Mouse (Mus musculus) CD4-positive helper T cell, adult 2 months (primary cell): ENCODE measurements at regions not wholly inside any gene's neighbourhood (a gene's known extent, or its start where the extent isn't known, plus 50 kb on each side); places are given as distances from the start of the nearest gene placed in this dataset.
A peak's percentile ranks its signal among the peaks of the same experiment; 100 is the strongest.
"Not testable (repeated sequence)": the region's sequence is repeated elsewhere in the genome, so short reads cannot be mapped to it uniquely, and the experiment has no call there.

Experiments used
- DNase-seq: peaks from one replicate; pipeline ENCODE4 v3.0.0-alpha.2; 2012; ENCODE audit warnings: low read depth, missing footprints, low spot score

DNA sequence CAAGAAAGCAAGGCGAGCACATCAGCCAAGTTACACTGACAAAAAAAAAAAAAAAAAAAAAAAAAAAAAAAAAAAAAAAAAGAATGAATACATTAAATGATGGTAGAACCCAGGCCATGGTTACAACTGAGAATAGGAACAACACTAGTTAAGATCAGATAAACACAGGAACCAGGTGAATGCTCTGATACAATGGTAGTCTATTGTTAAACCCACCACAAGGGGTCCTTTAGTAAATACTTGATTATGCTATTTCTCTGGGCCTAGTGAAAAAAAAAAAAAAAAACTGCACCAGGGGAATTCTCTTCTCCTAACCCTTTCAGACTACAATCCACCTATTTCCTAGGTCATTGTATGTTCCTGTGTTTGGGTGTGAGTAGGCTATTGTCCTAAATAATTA lies 2289.7 kb downstream of the Cntnap5b start:
- DNase-seq, result no peak

DNA sequence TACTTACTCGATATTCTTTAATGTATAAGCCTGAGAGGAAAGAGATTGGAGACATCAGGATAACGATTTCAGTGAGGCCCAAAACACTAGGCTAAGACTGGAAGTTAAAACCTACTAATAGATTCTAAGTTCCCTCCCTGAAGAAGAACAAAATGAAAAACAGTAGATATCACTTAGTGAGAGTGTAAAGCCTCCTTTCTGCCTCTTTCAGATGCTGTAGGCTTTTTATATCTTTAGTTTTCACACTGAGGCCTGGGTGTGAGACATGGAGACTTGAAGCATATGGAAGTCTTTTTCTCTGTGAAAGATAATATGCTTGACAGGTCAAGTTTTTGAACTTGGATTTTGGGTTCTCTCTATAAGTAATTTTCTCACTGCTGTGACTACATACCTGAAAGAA lies 2333.1 kb downstream of the Cntnap5b start:
- DNase-seq, result no peak

DNA sequence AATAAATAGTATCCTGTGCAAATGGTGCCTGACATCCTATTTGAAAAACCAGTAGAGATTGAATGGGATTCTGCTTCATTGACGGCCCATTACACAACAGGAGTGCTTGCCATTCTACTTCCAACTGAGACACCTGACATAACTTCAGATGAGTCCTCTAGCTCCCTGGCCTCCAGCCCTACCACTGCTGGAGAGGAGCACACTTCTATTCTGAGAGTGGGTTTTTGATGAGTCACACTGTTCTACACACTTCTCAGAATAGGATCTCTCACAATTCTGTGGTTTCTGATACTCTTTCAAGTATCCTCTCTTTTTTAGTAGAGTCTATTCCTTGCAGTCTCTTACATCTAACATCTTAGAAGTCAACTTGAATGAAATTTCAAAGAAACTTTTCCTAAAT lies 2366.5 kb downstream of the Cntnap5b start:
- no peak for DNase-seq

DNA sequence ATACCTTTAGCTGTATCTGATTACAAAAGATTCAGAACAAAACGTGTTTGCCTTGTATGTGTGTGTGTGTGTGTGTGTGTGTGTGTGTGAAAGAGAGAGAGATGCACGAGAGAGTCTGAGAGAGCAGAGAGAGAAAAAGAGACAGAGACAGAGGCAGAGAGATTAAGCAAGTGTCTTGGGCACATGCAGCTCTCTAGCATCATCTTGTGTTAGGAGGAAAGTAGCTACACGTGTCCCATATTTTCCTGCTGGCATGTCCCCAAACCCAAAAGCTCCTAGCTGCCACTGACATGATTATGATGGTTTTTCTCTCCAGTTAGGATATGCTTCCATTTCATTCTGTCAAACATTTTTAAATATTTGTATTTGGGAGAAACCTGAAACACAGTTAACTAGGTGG lies 2373.8 kb downstream of the Cntnap5b start:
- no peak for DNase-seq

DNA sequence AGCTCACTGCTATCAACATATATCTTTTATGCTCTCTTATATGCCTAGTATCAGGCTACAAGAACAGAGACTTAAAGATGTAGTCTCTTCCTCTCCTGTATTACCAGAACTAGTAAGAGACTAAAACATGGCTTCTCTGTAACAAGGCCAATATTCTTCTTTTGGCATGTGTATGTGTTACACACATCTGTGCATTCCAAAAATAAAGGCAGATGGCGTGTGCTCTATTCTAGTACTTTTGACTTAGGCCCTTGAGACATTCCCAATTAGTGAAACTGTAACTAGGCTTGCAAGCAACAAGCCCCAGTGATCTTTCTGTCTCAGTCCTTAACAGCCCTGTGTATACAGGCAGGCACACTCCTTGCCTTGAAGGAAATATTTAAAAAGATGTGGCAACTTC lies 2394.1 kb downstream of the Cntnap5b start:
- DNase-seq, result no peak

DNA sequence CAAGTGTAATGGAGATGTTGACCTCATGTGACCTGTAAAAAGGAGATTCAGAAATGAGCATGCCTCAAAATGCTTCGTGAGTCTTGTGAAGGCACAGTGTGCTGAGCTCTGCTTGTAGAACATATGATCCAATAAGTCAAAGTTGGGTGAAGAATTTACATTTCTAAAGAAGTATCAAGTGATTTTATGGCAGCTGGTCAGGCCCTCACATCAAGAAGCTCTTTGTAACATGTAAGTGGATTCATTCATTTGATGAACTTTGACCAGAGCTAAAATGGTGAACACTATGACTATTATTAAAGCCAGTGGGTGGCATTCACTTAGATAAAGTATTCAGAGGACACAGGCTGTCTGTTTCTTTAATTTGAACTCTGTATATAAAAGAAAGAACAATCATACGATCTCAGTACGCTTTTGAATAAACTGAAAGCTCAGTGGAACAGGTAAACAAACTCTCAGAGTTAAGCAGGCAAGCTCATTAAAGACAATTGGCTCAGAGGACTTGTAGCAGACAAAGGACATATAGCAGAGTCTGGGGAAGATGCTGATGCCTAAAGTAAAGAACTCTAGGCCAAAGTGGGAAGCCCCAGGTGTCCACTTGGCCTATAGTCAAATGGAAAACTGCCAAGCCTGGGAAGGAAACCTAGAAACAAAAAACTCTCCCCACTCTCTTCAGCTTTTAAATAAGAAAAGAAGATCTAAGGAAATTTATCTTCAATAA lies 2398.2 kb downstream of the Cntnap5b start:
- no peak for DNase-seq

DNA sequence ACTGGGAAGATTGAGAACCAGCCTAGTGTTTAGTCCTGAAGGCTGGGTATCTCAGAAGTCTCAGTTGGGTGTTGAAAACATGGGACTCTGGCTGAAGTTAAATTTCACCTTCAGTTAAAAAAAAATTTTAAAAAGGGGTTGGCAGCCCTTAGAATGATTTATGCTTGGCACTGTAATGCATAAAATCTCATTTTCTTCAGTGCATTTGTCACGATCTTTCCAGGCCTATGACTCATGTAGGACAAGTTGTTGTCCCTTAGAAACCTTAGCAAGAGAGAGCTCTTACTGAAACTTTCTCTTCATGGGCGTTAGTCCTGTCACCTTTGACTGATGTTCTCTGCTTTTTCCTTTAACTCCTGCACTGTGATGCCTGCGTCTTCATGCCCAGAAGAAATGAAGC lies 2413.4 kb downstream of the Cntnap5b start:
- no peak for DNase-seq

DNA sequence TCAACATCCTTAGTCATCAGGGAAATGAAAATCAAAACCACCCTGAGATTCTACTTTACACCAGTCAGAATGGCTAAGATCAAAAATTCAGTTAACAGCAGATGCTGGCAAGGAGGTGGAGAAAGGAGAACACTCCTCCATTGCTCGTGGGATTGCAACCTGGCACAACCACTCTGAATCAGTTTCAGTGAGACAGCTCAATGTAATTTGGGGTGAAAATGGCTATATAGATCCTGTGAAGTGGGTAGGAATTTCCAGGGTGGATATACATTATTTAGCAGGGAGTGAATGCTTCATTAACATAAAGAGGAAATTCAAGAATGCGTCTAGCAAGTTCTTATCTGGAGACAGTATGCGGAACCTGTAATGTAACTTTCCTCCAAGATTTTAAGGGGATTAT lies 2462.9 kb downstream of the Cntnap5b start:
- no peak for DNase-seq

DNA sequence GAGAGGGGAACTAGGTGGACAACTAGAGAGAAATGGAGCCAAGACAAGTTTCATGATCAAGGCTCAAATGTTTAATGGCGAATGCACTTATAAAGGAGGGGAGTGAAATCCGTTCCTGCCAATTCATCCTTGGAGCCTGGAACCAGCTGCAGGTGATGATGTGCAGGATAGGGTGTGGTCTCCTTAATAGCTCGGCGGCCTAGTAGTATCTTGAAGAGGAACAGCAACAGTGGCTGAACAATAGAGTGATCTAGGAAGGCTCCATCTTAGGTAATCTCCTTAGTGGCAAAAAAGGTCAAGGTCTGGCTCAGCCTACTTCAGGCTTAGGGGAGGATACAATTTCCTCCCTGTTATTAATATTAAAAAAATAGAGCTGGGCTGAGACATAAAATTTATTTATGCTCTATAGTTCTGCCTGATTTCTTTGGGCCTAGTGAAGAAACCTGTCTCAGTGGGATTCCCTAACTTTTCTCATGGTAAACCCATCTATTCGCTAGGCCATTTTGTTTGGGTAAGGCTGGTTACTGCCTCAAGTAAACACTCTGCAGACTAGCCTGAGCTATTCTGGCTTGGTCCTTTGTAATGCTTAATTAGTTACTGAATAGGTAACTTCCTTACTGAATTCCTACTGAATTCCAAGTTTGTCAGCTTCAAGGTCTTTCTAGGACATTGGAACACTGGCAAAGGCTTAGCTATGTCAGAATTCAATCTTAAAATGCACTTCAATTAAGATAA lies 2490.7 kb downstream of the Cntnap5b start:
- peak; percentile 4 for DNase-seq

DNA sequence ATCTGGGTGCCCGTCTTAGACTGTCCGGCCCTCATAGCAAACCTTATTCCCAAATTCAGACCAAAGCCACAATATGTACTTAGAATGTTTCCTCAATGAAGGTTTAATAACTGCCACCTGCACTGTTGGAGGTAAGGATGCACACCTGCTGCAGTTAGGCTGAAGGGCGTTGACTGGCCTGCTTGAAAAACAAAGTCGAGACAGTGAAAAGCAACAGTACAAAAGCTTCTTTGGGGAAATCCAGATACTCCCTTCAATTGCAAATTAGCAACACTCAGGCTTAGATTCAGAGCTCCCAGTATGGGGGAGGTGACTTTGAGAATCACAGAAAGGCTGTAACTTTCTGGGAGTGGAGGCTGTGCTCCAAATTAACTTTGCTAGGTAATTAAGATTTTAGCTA lies 2491.9 kb downstream of the Cntnap5b start:
- DNase-seq, result not testable (repeated sequence)

DNA sequence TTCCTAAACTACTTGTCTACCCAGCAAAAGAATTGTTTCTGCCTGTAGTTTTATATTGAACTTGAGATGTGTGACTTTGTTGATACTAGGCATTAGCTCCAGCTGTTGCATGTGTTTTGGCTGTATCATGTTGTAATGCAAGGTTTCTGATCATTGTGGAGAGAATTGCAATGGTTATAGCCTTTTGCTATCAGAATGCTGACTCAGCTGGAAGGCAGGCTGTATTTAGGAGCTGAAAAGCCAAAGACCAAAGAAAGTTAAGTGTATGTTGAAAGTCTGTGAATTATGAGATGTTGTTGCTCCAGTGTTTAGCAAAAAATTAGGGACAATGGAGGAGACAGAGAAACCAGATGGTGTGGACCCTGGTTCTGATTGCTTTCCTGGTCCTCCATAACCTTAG lies 2493.9 kb upstream of the Cdh20 start:
- DNase-seq, result no peak

DNA sequence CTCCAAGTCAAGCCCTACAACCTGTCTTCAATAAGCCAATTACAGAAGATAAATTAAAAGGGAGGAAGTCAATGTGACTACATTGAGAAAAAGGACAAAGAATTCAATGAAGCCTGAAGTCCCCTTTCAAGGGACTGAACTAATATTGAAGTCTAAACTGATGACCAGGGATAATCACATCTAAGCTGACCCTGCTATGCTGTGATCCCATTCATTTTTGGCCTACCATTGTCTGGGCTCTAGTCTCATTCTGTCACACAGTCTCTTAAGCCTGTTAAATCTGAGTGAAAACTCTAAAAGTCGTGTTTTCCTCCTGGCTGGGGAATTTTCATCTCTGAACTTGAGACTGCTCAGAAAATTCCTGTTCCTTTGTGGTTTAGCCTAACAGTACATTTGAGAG lies 2480.0 kb upstream of the Cdh20 start:
- no peak for DNase-seq

DNA sequence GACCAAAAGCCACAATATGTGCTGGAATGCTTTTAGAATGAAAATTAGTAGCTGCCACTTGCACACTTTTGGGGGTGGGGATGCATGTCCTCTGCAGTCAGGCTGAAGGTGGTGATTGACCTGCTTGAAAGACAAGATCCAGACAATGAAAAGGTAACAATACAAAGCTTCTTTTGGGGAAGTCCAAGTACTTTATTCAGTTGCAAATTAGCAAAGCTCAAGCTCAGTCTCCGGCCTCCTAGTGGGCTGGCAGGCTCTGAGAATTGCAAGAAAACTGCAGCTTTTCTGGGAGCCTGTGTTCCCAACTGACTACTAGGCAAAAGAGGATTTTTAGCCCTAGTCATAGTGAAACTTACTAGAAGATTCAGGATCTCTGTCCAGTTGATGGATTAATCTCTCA lies 2464.8 kb upstream of the Cdh20 start:
- no peak for DNase-seq

DNA sequence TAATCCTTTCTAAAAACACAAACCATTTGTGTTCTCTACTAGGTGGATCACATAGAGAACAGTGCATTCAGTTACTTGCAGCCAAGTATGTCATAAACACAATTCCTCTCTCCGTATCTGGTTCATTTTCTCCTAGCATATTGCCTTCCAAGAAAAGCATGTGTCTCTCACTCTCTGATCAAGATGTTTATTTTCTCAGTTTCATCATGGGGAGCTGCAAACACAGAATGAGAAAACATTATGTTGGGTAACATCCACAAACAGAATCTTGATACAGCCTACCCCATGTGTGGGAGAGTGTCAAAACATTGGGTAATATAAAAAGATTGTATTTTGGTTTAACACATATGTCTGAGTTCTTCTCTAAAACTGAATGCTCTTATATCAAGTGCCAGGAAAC lies 2415.2 kb upstream of the Cdh20 start:
- DNase-seq, result no peak

DNA sequence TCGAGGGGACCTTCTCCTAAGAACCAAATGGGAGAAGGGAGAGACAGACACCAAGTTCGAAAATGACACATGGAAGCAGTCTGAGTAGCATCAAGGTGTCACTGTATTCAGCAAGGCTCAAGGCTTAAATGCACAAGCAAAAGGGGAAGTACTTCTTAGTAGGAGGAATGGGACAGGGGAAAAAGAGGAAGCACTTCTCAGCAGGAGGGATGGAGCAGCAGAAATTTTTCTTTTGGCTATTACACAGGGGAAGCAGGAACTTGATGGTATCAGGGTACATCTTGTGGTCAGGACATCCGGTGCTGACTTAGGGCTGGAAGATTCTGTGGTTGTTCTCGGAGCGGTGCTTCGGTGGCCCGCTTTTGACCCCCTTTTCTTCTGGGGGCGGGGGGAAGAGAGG lies 2410.4 kb upstream of the Cdh20 start:
- DNase-seq, result not testable (repeated sequence)

DNA sequence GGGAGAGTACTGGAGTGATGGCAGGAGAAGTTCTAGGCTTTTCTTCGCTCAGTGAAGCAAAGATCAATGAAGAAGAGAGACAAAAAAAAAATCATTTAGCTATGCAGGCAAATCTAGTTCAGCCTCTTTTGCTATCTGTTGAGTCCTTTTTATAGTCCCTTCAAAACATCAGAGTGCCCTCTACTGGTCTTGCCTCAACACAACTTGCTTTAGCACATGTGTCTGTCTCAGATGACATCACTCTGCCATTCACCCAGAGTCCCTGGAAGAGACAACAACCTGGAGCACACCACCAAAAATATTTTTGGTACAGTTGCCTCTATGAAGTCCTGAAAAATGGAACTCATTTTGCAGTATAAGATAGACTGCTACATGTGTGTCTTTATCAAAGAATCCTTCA lies 2389.7 kb upstream of the Cdh20 start:
- no peak for DNase-seq
